Mouse (Mus musculus): ENCODE measurements at regions not wholly inside any gene's neighbourhood (a gene's known extent, or its start where the extent isn't known, plus 50 kb on each side); places are given as distances from the start of the nearest gene placed in this dataset.

DNA sequence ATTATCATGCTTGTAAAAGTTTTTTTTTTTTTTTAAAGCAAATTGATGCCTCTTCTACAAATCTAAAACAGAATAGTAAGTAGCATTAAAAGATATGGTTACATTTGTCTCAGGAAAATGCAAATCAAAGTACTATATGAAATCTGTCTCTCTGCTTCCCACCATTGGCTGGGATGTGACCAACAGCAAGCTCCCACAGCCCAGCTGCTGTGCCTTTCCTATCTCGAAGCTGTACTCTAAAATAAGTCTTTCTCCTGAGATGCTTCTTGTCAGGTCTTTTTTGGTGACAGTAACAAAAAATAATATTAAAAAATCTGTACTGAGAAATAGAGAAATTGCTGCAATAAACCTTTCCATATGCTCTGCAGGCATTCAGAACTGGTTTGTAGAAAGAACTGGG is 646.6 kb upstream of the Nrg3 start:
- DNase-seq (ENCODE audit: low spot score in 2 of 2) = peak; percentile 4 to 5
